Mouse (Mus musculus) hindbrain, embryonic 15.5 days (tissue): ENCODE measurements around the gene Parn. TPM values are rescaled to one million over a fixed set of nuclear protein-coding genes. Genes with fewer than 3 reads are reported as not detected.

Experiments
- ATAC-seq: fragments of 200-750 bp; cut with Nextera tagmentation; 2 replicates; pipeline ENCODE4 v1.8.0; 2017; ENCODE audit warnings: low read depth, moderate number of reproducible peaks, moderate TSS enrichment; ENCODE audit not compliant: low FRiP score
- H3K27ac ChIP-seq: fragments of 300-500 bp; sonication (generic); replicated peaks from 2 replicates; pipeline ENCODE4 v1.5.1; 2015; ENCODE audit warnings: mild to moderate bottlenecking, inconsistent platforms
- H3K27me3 ChIP-seq: fragments of 300-500 bp; sonication (generic); 2 replicates; pipeline ENCODE4 v1.6.1; 2015; ENCODE audit warnings: control low read depth, inconsistent platforms
- H3K36me3 ChIP-seq: fragments of 300-500 bp; sonication (generic); 2 replicates; pipeline ENCODE4 v1.6.1; 2015; ENCODE audit warnings: control low read depth, inconsistent platforms
- H3K4me1 ChIP-seq: fragments of 300-500 bp; sonication (generic); replicated peaks from 2 replicates; pipeline ENCODE4 v1.6.1; 2015; ENCODE audit warnings: control low read depth, inconsistent platforms
- H3K4me2 ChIP-seq: fragments of 300-500 bp; sonication (generic); 2 replicates; pipeline ENCODE4 v1.6.1; 2015; ENCODE audit warnings: moderate library complexity, mild to moderate bottlenecking, inconsistent platforms
- H3K4me3 ChIP-seq: fragments of 300-500 bp; sonication (generic); 2 replicates; pipeline ENCODE4 v1.5.1; 2015; ENCODE audit warnings: mild to moderate bottlenecking, inconsistent platforms
- H3K9ac ChIP-seq: fragments of 300-500 bp; sonication (generic); 2 replicates; pipeline ENCODE4 v1.6.1; 2015; ENCODE audit warnings: inconsistent platforms
- H3K9me3 ChIP-seq: fragments of 300-500 bp; sonication (generic); 2 replicates; pipeline ENCODE4 v1.6.1; 2016; ENCODE audit warnings: control low read depth, inconsistent platforms
- WGBS: fragments of 180-500 bp; shearing (Covaris S2); methylation state at CpG from one replicate; pipeline ENCODE4 v1.1.7; 2015; 5-methylcytosine and 5-hydroxymethylcytosine counted together
- polyA plus RNA-seq: library from polyadenylated mRNA; unstranded; fragments of >200 nt; fragmentation: Nextera tagmentation; extraction: Ambion mirVana; gene quantifications from 2 replicates; pipeline ENCODE4 v1.2.1, GENCODE M21; 2015

Gene Parn
- polyA plus RNA-seq, 1 experiment from 2014 or later = 31.4 TPM

- no peak overlapping the region for H3K9ac ChIP-seq
Measured at GRCm38 (mm10) chr16:13541121-13541747, 126.7 kb downstream of the Parn start.

GRCm38 (mm10) chr16:13538933-13539648 lies 128.9 kb downstream of the Parn start:
- 52% methylated on average over 9 of the region's 9 CpGs for WGBS
- no peak overlapping the region for H3K9ac ChIP-seq

More at GRCm38 (mm10) chr16:13541121-13541747, 126.7 kb downstream of the Parn start:
- H3K4me2 ChIP-seq = no peak overlapping the region
- ATAC-seq = peak; percentile 56; the same call in 1 of the 2 replicates
- H3K36me3 ChIP-seq = peaks cover 14% of the 10 kb centered on the region
- H3K4me3 ChIP-seq = no peak overlapping the region
- no peaks in the 10 kb centered on the region for H3K27me3 ChIP-seq
- 0 out of 2 replicates have a peak, but pooled peaks cover 7% of the 10 kb centered on the region for H3K4me1 ChIP-seq
- H3K9me3 ChIP-seq = peaks cover 2% of the 10 kb centered on the region; the same call in 1 of the 2 replicates
- WGBS = 83% methylated on average over 15 of the region's 15 CpGs
- H3K27ac ChIP-seq = no peak overlapping the region

DNA sequence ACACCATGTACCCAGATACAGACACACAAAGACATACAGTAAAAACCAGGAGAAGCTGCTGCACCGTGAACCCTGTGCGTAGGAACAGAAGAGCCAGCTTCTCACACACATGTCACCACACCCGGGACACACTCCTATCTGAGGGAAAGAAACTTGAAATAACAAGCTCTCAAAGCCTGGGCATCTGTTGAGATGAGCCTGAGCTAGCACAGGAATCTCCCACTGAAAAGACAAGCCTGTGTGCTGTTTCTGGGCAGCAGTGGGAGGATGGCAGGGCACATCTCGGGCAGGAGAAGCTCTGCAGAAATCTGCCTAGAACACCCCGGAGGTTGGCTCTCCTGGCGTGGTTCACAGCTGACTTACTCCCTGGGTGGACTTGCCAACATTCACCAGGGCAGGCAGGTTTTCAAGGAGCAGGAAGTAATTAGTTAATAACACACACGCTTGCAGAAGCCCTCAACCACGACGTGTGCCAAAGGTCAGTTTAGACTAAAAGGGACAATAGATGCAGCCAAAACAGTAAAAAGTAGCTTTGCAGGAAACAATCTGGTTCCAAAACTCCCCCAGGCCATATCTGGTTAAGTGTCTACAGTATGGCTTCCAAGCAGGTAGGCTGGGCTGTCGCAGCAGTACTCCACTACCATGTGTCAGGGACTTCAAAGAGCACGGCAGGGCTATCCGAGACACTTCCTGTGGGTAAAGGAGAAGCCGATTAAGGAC lies 129.6 kb downstream of the Parn start:
- H3K4me1 ChIP-seq = 0 out of 2 replicates have a peak, but pooled peaks cover 7% of the 10 kb centered on the region
- H3K27ac ChIP-seq = no peak overlapping the region
- no peaks in the 10 kb centered on the region for H3K27me3 ChIP-seq
- H3K36me3 ChIP-seq = no peaks in the 10 kb centered on the region
- no peak overlapping the region for H3K4me2 ChIP-seq
- no peak overlapping the region for H3K4me3 ChIP-seq
- ATAC-seq = no peak
- 70% methylated on average over 13 of the region's 13 CpGs for WGBS
- no peak overlapping the region for H3K9ac ChIP-seq
- no peaks in the 10 kb centered on the region for H3K9me3 ChIP-seq

More at GRCm38 (mm10) chr16:13538933-13539648, 128.9 kb downstream of the Parn start:
- 0 out of 2 replicates have a peak, but pooled peaks cover 7% of the 10 kb centered on the region for H3K4me1 ChIP-seq
- peak; percentile 27; the same call in 1 of the 2 replicates for ATAC-seq
- H3K36me3 ChIP-seq = no peaks in the 10 kb centered on the region
- H3K27me3 ChIP-seq = no peaks in the 10 kb centered on the region
- no peak overlapping the region for H3K4me3 ChIP-seq
- no peak overlapping the region for H3K4me2 ChIP-seq
- H3K27ac ChIP-seq = no peak overlapping the region
- H3K9me3 ChIP-seq = no peaks in the 10 kb centered on the region

DNA sequence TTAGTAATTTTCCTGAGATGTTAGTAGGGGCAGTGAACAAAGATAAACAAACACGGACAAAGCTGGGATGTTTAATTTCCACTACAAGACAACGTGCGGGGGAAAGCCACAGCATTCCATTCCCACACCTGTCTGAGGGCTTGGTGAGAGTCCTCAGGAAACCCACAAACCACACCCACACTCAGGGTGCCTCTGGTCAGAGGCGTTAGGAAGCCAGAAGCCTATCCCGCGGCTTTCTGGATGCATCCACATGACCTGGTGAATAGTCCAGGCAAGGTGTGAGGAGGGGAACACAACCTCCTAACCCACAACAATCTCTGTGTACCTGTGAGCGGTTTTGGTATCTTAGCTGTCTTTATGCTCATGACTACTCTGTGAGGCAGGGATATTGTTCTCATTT lies 131.6 kb downstream of the Parn start:
- Histone ChIP-seq H3K27me3 (no peaks in the 10 kb centered on the region), H3K27ac (no peak overlapping the region), H3K4me2 (no peak overlapping the region), H3K4me3 (no peak overlapping the region), H3K36me3 (no peaks in the 10 kb centered on the region), H3K9ac (no peak overlapping the region), H3K9me3 (no peaks in the 10 kb centered on the region), H3K4me1 (0 out of 2 replicates have a peak, but pooled peaks cover 7% of the 10 kb centered on the region)
- no peak for ATAC-seq
- WGBS = 89% methylated on average over 7 of the region's 7 CpGs

GRCm38 (mm10) chr16:13535856-13536255 lies 132.1 kb downstream of the Parn start:
- Histone ChIP-seq H3K4me2 (no peak overlapping the region), H3K9me3 (no peaks in the 10 kb centered on the region), H3K36me3 (no peaks in the 10 kb centered on the region), H3K9ac (no peak overlapping the region), H3K27me3 (no peaks in the 10 kb centered on the region), H3K4me3 (no peak overlapping the region), H3K4me1 (0 out of 2 replicates have a peak, but pooled peaks cover 7% of the 10 kb centered on the region), H3K27ac (no peak overlapping the region)
- ATAC-seq = no peak
- 85% methylated on average over 12 of the region's 12 CpGs for WGBS

GRCm38 (mm10) chr16:13532840-13533239 lies 135.1 kb downstream of the Parn start:
- H3K27me3 ChIP-seq = no peaks in the 10 kb centered on the region
- no peak overlapping the region for H3K27ac ChIP-seq
- H3K36me3 ChIP-seq = no peaks in the 10 kb centered on the region
- no peaks in the 10 kb centered on the region for H3K9me3 ChIP-seq
- ATAC-seq = no peak
- no peak overlapping the region for H3K4me2 ChIP-seq
- no peak overlapping the region for H3K4me3 ChIP-seq
- no peaks in the 10 kb centered on the region for H3K4me1 ChIP-seq
- no peak overlapping the region for H3K9ac ChIP-seq

DNA sequence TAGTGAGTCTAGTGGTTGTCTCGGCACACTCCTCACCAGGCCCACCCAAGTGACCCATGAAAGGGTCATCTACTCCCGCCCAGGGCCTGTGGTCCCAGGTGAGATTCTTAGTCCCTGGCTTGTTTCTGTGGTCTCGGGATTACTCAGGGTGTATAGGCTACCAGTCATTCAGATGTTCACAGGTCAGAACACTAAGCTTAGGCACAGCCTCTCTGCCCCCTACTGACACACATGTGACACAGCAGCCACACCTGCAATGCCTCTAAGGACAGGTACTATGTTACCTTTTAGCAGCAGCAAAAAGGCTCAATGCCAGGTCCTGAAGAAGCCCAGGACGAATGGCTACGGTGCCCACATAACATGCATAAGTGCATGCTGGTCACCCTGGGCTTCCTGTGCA lies 136.7 kb downstream of the Parn start:
- H3K27me3 ChIP-seq = no peaks in the 10 kb centered on the region
- no peak overlapping the region for H3K4me3 ChIP-seq
- no peaks in the 10 kb centered on the region for H3K9me3 ChIP-seq
- ATAC-seq = no peak; the same call in 1 of the 2 replicates
- no peaks in the 10 kb centered on the region for H3K4me1 ChIP-seq
- no peak overlapping the region for H3K4me2 ChIP-seq
- 87% methylated on average over 5 of the region's 5 CpGs for WGBS
- no peaks in the 10 kb centered on the region for H3K36me3 ChIP-seq
- no peak overlapping the region for H3K27ac ChIP-seq
- H3K9ac ChIP-seq = no peak overlapping the region

- no peaks in the 10 kb centered on the region for H3K4me1 ChIP-seq
- no peak overlapping the region for H3K4me3 ChIP-seq
- H3K27ac ChIP-seq = no peak overlapping the region
- ATAC-seq = no peak
- 79% methylated on average over 6 of the region's 6 CpGs for WGBS
- no peaks in the 10 kb centered on the region for H3K36me3 ChIP-seq
- no peaks in the 10 kb centered on the region for H3K9me3 ChIP-seq
- no peak overlapping the region for H3K9ac ChIP-seq
- H3K27me3 ChIP-seq = no peaks in the 10 kb centered on the region
- no peak overlapping the region for H3K4me2 ChIP-seq
Measured at GRCm38 (mm10) chr16:13521359-13521758, 146.6 kb downstream of the Parn start.

DNA sequence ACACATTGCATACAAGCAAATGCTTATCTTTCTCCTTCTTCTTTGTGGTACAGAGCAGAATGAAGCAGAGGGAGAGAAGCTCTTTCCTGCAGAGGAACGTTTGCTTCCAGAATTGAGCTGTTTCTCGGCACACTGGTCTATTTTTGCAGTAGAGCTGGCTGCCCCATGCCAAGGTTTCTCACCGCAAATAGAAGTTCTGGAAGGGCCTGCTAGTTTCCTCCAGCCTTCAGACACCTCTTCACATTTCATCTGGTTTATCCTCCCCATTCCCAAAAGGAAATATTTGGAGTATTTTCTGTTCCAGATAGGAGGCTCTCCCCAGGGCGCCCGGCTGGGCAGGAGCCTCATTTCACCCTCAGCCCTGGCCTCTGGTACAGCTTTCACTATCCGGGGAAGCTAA lies 147.7 kb downstream of the Parn start:
- no peak for ATAC-seq
- H3K9me3 ChIP-seq = no peaks in the 10 kb centered on the region
- no peaks in the 10 kb centered on the region for H3K36me3 ChIP-seq
- no peak overlapping the region for H3K4me3 ChIP-seq
- H3K4me2 ChIP-seq = no peak overlapping the region
- no peak overlapping the region for H3K9ac ChIP-seq
- 95% methylated on average over 6 of the region's 6 CpGs for WGBS
- H3K4me1 ChIP-seq = no peaks in the 10 kb centered on the region
- no peaks in the 10 kb centered on the region for H3K27me3 ChIP-seq
- no peak overlapping the region for H3K27ac ChIP-seq

DNA sequence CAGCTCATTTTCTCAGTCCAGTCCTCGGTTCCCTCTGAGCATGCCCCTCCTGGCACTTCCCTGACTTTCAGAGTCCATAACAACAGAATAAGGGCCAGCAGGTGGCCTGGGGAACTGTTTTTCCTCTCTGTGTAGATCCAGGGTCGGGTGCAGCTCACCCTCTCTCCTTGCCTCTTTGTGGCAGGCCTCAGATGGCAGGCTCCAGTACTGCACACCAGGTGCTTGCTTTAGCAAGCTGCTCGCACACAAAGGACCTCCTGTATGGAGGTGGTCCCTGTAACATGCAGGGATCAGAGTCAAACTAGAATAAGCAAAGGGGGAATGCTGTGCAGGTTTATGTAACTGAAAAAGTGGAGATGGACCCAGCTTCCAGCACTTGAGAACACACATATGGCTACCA lies 151.8 kb downstream of the Parn start:
- 58% methylated on average over 3 of the region's 3 CpGs for WGBS
- no peak for ATAC-seq
- H3K9ac ChIP-seq = no peak overlapping the region
- no peaks in the 10 kb centered on the region for H3K4me1 ChIP-seq
- no peak overlapping the region for H3K27ac ChIP-seq
- H3K9me3 ChIP-seq = no peaks in the 10 kb centered on the region
- H3K4me3 ChIP-seq = no peak overlapping the region
- no peaks in the 10 kb centered on the region for H3K27me3 ChIP-seq
- H3K36me3 ChIP-seq = no peaks in the 10 kb centered on the region
- no peak overlapping the region for H3K4me2 ChIP-seq

DNA sequence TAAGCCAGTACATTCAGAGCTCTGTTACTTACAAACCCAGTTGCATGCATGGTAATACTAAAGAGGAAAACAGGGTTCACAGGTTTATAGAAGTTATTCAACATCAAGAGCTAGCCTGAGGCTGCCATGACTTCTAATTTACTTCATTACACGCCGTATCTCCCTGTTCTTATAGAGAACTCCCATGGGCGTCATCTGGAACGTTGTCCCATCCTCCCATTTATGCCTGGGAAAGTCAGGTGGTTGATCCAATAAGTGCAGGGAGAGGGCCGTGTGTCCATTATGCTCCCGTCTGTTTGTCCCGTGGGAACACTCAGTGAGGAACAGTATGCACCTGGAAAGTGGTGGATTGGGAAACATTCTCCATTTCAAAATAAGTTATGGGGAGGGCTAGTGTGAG lies 152.4 kb downstream of the Parn start:
- 74% methylated on average over 7 of the region's 7 CpGs for WGBS
- no peak for ATAC-seq
- Histone ChIP-seq H3K4me3 (no peak overlapping the region), H3K27me3 (no peaks in the 10 kb centered on the region), H3K4me2 (no peak overlapping the region), H3K9ac (no peak overlapping the region), H3K4me1 (no peaks in the 10 kb centered on the region), H3K36me3 (no peaks in the 10 kb centered on the region), H3K9me3 (no peaks in the 10 kb centered on the region), H3K27ac (no peak overlapping the region)

DNA sequence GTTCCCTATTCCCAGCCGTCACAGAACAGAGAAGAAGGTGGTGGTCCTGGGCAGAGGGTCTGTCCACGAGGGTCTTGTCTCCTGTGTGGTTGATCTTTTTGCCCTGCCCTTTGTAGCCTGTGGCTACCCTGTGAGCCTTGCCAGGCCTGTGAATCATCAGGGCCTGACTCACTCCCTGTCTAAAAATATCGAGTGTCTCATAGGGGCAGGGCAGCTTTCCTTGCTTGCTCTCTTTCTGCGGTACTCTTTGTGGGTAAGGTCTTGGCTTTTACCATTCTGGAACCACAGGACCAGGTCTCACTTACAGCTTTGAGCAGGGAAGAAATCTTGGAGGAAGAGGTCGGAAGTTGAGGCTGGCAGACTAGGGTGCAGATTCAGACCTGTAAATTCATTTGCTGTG lies 162.9 kb downstream of the Parn start:
- no peak overlapping the region for H3K4me3 ChIP-seq
- WGBS = 82% methylated on average over 5 of the region's 5 CpGs
- no peak overlapping the region for H3K9ac ChIP-seq
- H3K9me3 ChIP-seq = no peaks in the 10 kb centered on the region
- no peak overlapping the region for H3K4me2 ChIP-seq
- no peaks in the 10 kb centered on the region for H3K36me3 ChIP-seq
- no peaks in the 10 kb centered on the region for H3K27me3 ChIP-seq
- no peak for ATAC-seq
- no peaks in the 10 kb centered on the region for H3K4me1 ChIP-seq
- no peak overlapping the region for H3K27ac ChIP-seq
